Mouse (Mus musculus) kidney, postnatal 0 days (tissue): ENCODE measurements around the gene Cdc25a. TPM values are rescaled to one million over a fixed set of nuclear protein-coding genes. Genes with fewer than 3 reads are reported as not detected.

Source experiments
- ATAC-seq: fragments of 200-750 bp; cut with Nextera tagmentation; replicated peaks from 2 replicates; pipeline ENCODE4 v1.8.0; 2017; ENCODE audit warnings: low read depth, moderate number of reproducible peaks, moderate TSS enrichment, moderate library complexity; ENCODE audit not compliant: low FRiP score
- DNase-seq: peaks from one replicate; pipeline ENCODE4 v3.0.0-alpha.2; 2016; ENCODE audit warnings: low spot score
- H3K27ac ChIP-seq: fragments of 300-500 bp; sonication (generic); 2 replicates; pipeline ENCODE4 v1.5.1; 2014; ENCODE audit warnings: mild to moderate bottlenecking
- H3K27me3 ChIP-seq: fragments of 300-500 bp; sonication (generic); 2 replicates; pipeline ENCODE4 v1.6.1; 2014; ENCODE audit warnings: low read length, mixed read lengths; ENCODE audit not compliant: insufficient read depth
- H3K36me3 ChIP-seq: fragments of 300-500 bp; sonication (generic); 2 replicates; pipeline ENCODE4 v1.6.1; 2014; ENCODE audit warnings: low read length, mixed read lengths; ENCODE audit not compliant: insufficient read depth
- H3K4me1 ChIP-seq: fragments of 300-500 bp; sonication (generic); replicated peaks from 2 replicates; pipeline ENCODE4 v1.6.1; 2014; ENCODE audit warnings: antibody characterized with exemption, low read length, mixed read lengths; ENCODE audit not compliant: insufficient read depth
- H3K4me2 ChIP-seq: fragments of 300-500 bp; sonication (generic); 2 replicates; pipeline ENCODE4 v1.6.1; 2014; ENCODE audit warnings: mild to moderate bottlenecking, low read length, moderate library complexity, mixed read lengths
- H3K4me3 ChIP-seq: fragments of 300-500 bp; sonication (generic); replicated peaks from 2 replicates; pipeline ENCODE4 v1.5.1; 2014; ENCODE audit warnings: low read depth, low read length
- H3K9ac ChIP-seq: fragments of 300-500 bp; sonication (generic); 2 replicates; pipeline ENCODE4 v1.6.1; 2014; ENCODE audit warnings: low read depth, low read length
- H3K9me3 ChIP-seq: fragments of 300-500 bp; sonication (generic); replicated peaks from 2 replicates; pipeline ENCODE4 v1.6.1; 2016; ENCODE audit warnings: low read length, inconsistent platforms, mixed read lengths
- CTCF ChIP-seq: IDR thresholded peaks from 2 replicates; pipeline ENCODE4 v1.5.1; 2016; ENCODE audit warnings: antibody characterized with exemption, low read depth, mild to moderate bottlenecking, moderate library complexity
- WGBS: fragments of 180-500 bp; shearing (Covaris S2); extraction: QIAGEN DNeasy Blood & Tissue Kit; methylation state at CpG from one replicate; pipeline ENCODE4 v1.1.7; 2014; 5-methylcytosine and 5-hydroxymethylcytosine counted together
- polyA plus RNA-seq: library from polyadenylated mRNA; unstranded; fragments of >200 nt; fragmentation: Nextera tagmentation; extraction: Ambion mirVana; gene quantifications from 2 replicates; pipeline ENCODE4 v1.2.1, GENCODE M21; 2015

Gene Cdc25a
- polyA plus RNA-seq, 1 experiment from 2014 or later, result 15.7 TPM

GRCm38 (mm10) chr9:109929131-109929530, 53.8 kb downstream of the Cdc25a start:
- WGBS, result 98% methylated on average over 3 of the region's 3 CpGs
- Histone ChIP-seq H3K9ac (no peak overlapping the region), H3K27me3 (no peaks in the 10 kb centered on the region), H3K4me2 (no peak overlapping the region), H3K9me3 (no peaks in the 10 kb centered on the region), H3K4me1 (0 out of 2 replicates have a peak, but pooled peaks cover 4% of the 10 kb centered on the region), H3K36me3 (no peaks in the 10 kb centered on the region), H3K4me3 (no peak overlapping the region), H3K27ac (no peak overlapping the region)
- ATAC-seq (no peak), DNase-seq (no peak)
- TF ChIP-seq CTCF, result no peak

- Histone ChIP-seq H3K4me3 (no peak overlapping the region), H3K9ac (no peak overlapping the region), H3K4me1 (0 out of 2 replicates have a peak, but pooled peaks cover 4% of the 10 kb centered on the region), H3K27me3 (no peaks in the 10 kb centered on the region), H3K9me3 (no peaks in the 10 kb centered on the region), H3K36me3 (no peaks in the 10 kb centered on the region), H3K27ac (no peak overlapping the region), H3K4me2 (no peak overlapping the region)
- 92% methylated on average over 5 of the region's 5 CpGs for WGBS
- DNase-seq (no peak), ATAC-seq (no peak)
- TF ChIP-seq CTCF, result no peak
Observed at GRCm38 (mm10) chr9:109930063-109930462, 54.7 kb downstream of the Cdc25a start.

GRCm38 (mm10) chr9:109930752-109931151, 55.4 kb downstream of the Cdc25a start:
- 0 out of 2 replicates have a peak, but pooled peaks cover 4% of the 10 kb centered on the region for H3K4me1 ChIP-seq
- TF ChIP-seq CTCF, result no peak
- peak overlapping the region; percentile 90; the same call in 1 of the 2 replicates for H3K9ac ChIP-seq
- peak overlapping the region; percentile 96 for H3K27ac ChIP-seq
- H3K27me3 ChIP-seq, result no peaks in the 10 kb centered on the region
- peak overlapping the region; percentile 90 for H3K4me3 ChIP-seq
- WGBS, result 48% methylated on average over 6 of the region's 6 CpGs
- no peaks in the 10 kb centered on the region for H3K36me3 ChIP-seq
- H3K4me2 ChIP-seq, result peak overlapping the region; percentile 89
- no peaks in the 10 kb centered on the region for H3K9me3 ChIP-seq
- no peak for ATAC-seq
- DNase-seq, result no peak

GRCm38 (mm10) chr9:109931257-109932171, 56.1 kb downstream of the Cdc25a start, which contains the start of gene Map4:
TSS of gene Map4 (plus strand) at chr9:109931460.
- H3K27me3 ChIP-seq, result no peaks in the 10 kb centered on the region
- H3K4me1 ChIP-seq, result 0 out of 2 replicates have a peak, but pooled peaks cover 4% of the 10 kb centered on the region
- peak within 1 kb of the TSS; percentile 90 for H3K9ac ChIP-seq
- ATAC-seq (peak; percentile 99), DNase-seq (peak; percentile 99)
- no peaks in the 10 kb centered on the region for H3K36me3 ChIP-seq
- peak within 1 kb of the TSS; percentile 89 for H3K4me2 ChIP-seq
- H3K27ac ChIP-seq, result peak within 1 kb of the TSS; percentile 96
- under 1% methylated on average over 94 of the region's 94 CpGs for WGBS
- H3K4me3 ChIP-seq, result peak within 1 kb of the TSS; percentile 90
- no peaks in the 10 kb centered on the region for H3K9me3 ChIP-seq
- peak; percentile 61 for TF ChIP-seq CTCF

- no peak for TF ChIP-seq CTCF
- Histone ChIP-seq H3K9me3 (no peaks in the 10 kb centered on the region), H3K4me3 (peak overlapping the region; percentile 90), H3K4me1 (0 out of 2 replicates have a peak, but pooled peaks cover 4% of the 10 kb centered on the region), H3K27ac (peak overlapping the region; percentile 96), H3K9ac (peak overlapping the region; percentile 90), H3K4me2 (peak overlapping the region; percentile 89), H3K27me3 (no peaks in the 10 kb centered on the region), H3K36me3 (no peaks in the 10 kb centered on the region)
- ATAC-seq (no peak), DNase-seq (peak; percentile 79)
- 0% methylated on average over 20 of the region's 20 CpGs for WGBS
Observed at GRCm38 (mm10) chr9:109932361-109932755, 57.0 kb downstream of the Cdc25a start.

- DNase-seq (peak; percentile 81), ATAC-seq (no peak)
- Histone ChIP-seq H3K4me3 (peak overlapping the region; percentile 90), H3K36me3 (no peaks in the 10 kb centered on the region), H3K4me1 (0 out of 2 replicates have a peak, but pooled peaks cover 4% of the 10 kb centered on the region), H3K4me2 (peak overlapping the region; percentile 89), H3K9me3 (no peaks in the 10 kb centered on the region), H3K27me3 (no peaks in the 10 kb centered on the region), H3K27ac (peak overlapping the region; percentile 96), H3K9ac (peak overlapping the region; percentile 90)
- TF ChIP-seq CTCF, result 0 out of 2 replicates have a peak, but pooled peaks have one; percentile 13
- 0% methylated on average over 12 of the region's 12 CpGs for WGBS
Observed at GRCm38 (mm10) chr9:109932756-109933375, 57.5 kb downstream of the Cdc25a start.
